Mouse (Mus musculus): ENCODE results near the gene Gm13119.
"Not testable (repeated sequence)": the region's sequence is repeated elsewhere in the genome, so short reads cannot be mapped to it uniquely, and the experiment has no call there.

Gm13119 gene

GRCm38 (mm10) chr4:144357642-144358041, at the start of gene Gm13119:
Gm13119 (plus strand) TSS chr4:144357942.
- CTCF ChIA-PET: not testable (repeated sequence)

GRCm38 (mm10) chr4:144312666-144313460, 44.9 kb upstream of the Gm13119 start:
- CTCF ChIA-PET: not testable (repeated sequence)

- CTCF ChIA-PET: not testable (repeated sequence)
Observed at GRCm38 (mm10) chr4:144329949-144330348, 27.8 kb upstream of the Gm13119 start, which contains the start of gene Gm13128. Gm13128 (plus strand) TSS chr4:144330249.

- CTCF ChIA-PET: not testable (repeated sequence)
Observed at GRCm38 (mm10) chr4:144335856-144336255, 21.9 kb upstream of the Gm13119 start.

- CTCF ChIA-PET: interaction anchor here (0.5 kb wide), 1 partner anchor 1747 kb away, joined by 6 read pairs; no protein-coding TSS in a partner anchor
Observed at GRCm38 (mm10) chr4:144377911-144378310, 20.2 kb downstream of the Gm13119 start, which contains the start of gene Pramef20. Pramef20 (minus strand) TSS chr4:144377933.

GRCm38 (mm10) chr4:144396316-144396715, 38.6 kb downstream of the Gm13119 start:
- CTCF ChIA-PET: no interaction called here

GRCm38 (mm10) chr4:144402712-144403111, 45.0 kb downstream of the Gm13119 start:
- CTCF ChIA-PET: no interaction called here

- CTCF ChIA-PET: no interaction called here
Observed at GRCm38 (mm10) chr4:144404456-144405086, 46.8 kb downstream of the Gm13119 start.

GRCm38 (mm10) chr4:144406261-144406660, 48.5 kb downstream of the Gm13119 start:
- CTCF ChIA-PET: no interaction called here

- CTCF ChIA-PET: no interaction called here
Observed at GRCm38 (mm10) chr4:144408290-144408689, 50.5 kb downstream of the Gm13119 start, which contains the start of gene Pramef12. Pramef12 (minus strand) TSS chr4:144408464.
